ENCODE assay signal across 27 mouse cellular contexts in genomic region chr14:62642368-62642767, GRCm38 (mm10). TPM values are rescaled to one million over a fixed set of nuclear protein-coding genes. Genes with fewer than 3 reads are reported as not detected.
A peak's percentile ranks its signal among the peaks of the same experiment; 100 is the strongest.
DNase-seq lines count a peak whose midpoint lies in the region; ATAC-seq and TF ChIP-seq lines count a peak whose summit lies in the region.
"Not testable (repeated sequence)": the region's sequence is repeated elsewhere in the genome, so short reads cannot be mapped to it uniquely, and the experiment has no call there.
"Had no signal": no experiment of that assay in that cellular context is flagged by ENCODE, and none has a peak within 500 bp of the region (broad histone marks: within the 10 kb centered on the region; RNA-seq: fewer than 3 reads in every experiment).

No protein-coding gene starts in this region.

- not testable (repeated sequence) for TF ChIP-seq CTCF in liver, adult 2 months (IDR thresholded peaks at IDR 0.05; ENCODE audit: low read depth, low read length)

- not testable (repeated sequence) for H3K9me3 ChIP-seq in heart, embryonic 16.5 days (replicated peaks; ENCODE audit: control insufficient read depth, low read length); lung, embryonic 16.5 days (ENCODE audit: control insufficient read depth, low read length)

- TF ChIP-seq POLR2A in liver, adult 2 months (IDR thresholded peaks at IDR 0.05; ENCODE audit: extremely low read depth, insufficient read depth, low read length), result not testable (repeated sequence)

- ATAC-seq in heart, embryonic 16.5 days (replicated peaks; ENCODE audit: extremely low read depth, insufficient read depth, low FRiP score), result peak; percentile 41; the same call in 1 of the 2 replicates
- peak; percentile 65; the same call in 1 of the 2 replicates for ATAC-seq in lung, embryonic 16.5 days (ENCODE audit: low read depth)

- H3K4me1 ChIP-seq in heart, embryonic 16.5 days (ENCODE audit: control insufficient read depth, insufficient read depth, low read length); liver, adult 2 months (ENCODE audit: control insufficient read depth, insufficient read depth, low read length); lung, embryonic 16.5 days (replicated peaks; ENCODE audit: control insufficient read depth, insufficient read depth, low read length): not testable (repeated sequence)

- H3K27ac ChIP-seq in heart, embryonic 16.5 days (ENCODE audit: low read length), result 0 out of 2 replicates have a peak overlapping the region, but pooled peaks have one; percentile 3
- peak overlapping the region; percentile 63 for H3K27ac ChIP-seq in liver, adult 2 months (replicated peaks; ENCODE audit: insufficient read depth, low read depth, low read length)
- H3K27ac ChIP-seq in lung, embryonic 16.5 days (ENCODE audit: low read length), result 0 out of 2 replicates have a peak overlapping the region, but pooled peaks have one; percentile 26

- not testable (repeated sequence) for H3K9ac ChIP-seq in heart, embryonic 16.5 days (ENCODE audit: low read length); liver, adult 2 months (ENCODE audit: low read depth, low read length); lung, embryonic 16.5 days (ENCODE audit: low read length)

- 68% methylated on average over 6 of the region's 7 CpGs for WGBS in heart, embryonic 16.5 days
- 89% methylated on average over 6 of the region's 7 CpGs for WGBS in liver, adult 2 months
- 72% methylated on average over 6 of the region's 7 CpGs for WGBS in lung, embryonic 16.5 days

- peak; percentile 89 for DNase-seq in heart, adult 11 months
- peak; percentile 11 for DNase-seq in kidney, adult 9 months
- DNase-seq in liver, adult 2 months (ENCODE audit: extremely low read depth, low read depth, low spot score), result peak; percentile 6
- DNase-seq in lung, postnatal 25 days (ENCODE audit: low spot score), result peak; percentile 32

- H3K4me2 ChIP-seq in heart, embryonic 16.5 days (ENCODE audit: low read depth, low read length); lung, embryonic 16.5 days (ENCODE audit: low read depth, low read length): not testable (repeated sequence)

- not testable (repeated sequence) for H3K27me3 ChIP-seq in heart, embryonic 16.5 days (ENCODE audit: control insufficient read depth, insufficient read depth, low read length); liver, adult 2 months (ENCODE audit: control insufficient read depth, insufficient read depth, low read length); lung, embryonic 16.5 days (ENCODE audit: control insufficient read depth, insufficient read depth, low read depth, low read length)

- not testable (repeated sequence) for H3K79me2 ChIP-seq in liver, adult 2 months (ENCODE audit: control insufficient read depth, insufficient read depth, low read length)

- not testable (repeated sequence) for H3K4me3 ChIP-seq in heart, embryonic 16.5 days (ENCODE audit: low read length); liver, adult 2 months (ENCODE audit: insufficient read depth, low read depth, low read length); lung, embryonic 16.5 days (ENCODE audit: low read length)

- not testable (repeated sequence) for H3K36me3 ChIP-seq in heart, embryonic 16.5 days (ENCODE audit: control insufficient read depth, insufficient read depth); liver, adult 2 months (ENCODE audit: control insufficient read depth, insufficient read depth, low read length); lung, embryonic 16.5 days (ENCODE audit: control insufficient read depth, insufficient read depth, low read length)

RNA-seq across cellular contexts. Expression of gene Serpine3, which starts 21.1 kb away (rescaled TPM):
- not detected in 2 replicates for polyA plus RNA-seq in heart, embryonic 16.5 days (2015; fragmentation: Nextera tagmentation; extraction: Ambion mirVana)
- total RNA-seq in liver, adult 2 months (2014; rRNA removed), result 0.07 and 0.09 TPM in 2 replicates
- 0.06 TPM in 1 of 2 replicates, not detected in the other for polyA plus RNA-seq in liver, adult 2 months (2012; rRNA removed)
- polyA plus RNA-seq in lung, embryonic 16.5 days (2015; fragmentation: Nextera tagmentation; extraction: Ambion mirVana), result not detected in 2 replicates
- total RNA-seq: adrenal gland, adult 2 months; adrenal gland, postnatal 14 days; adrenal gland, postnatal 4 days; gastrocnemius, adult 18-20 months; gastrocnemius, postnatal 10 days; gastrocnemius, postnatal 36 days; granulocyte monocyte progenitor cell, adult 5-6 weeks; heart, postnatal 10 days; heart, postnatal 36 days; MEL had no signal
- polyA plus RNA-seq: adrenal gland, adult 2 months; C2C12; CD4-positive, CD25-positive, alpha-beta regulatory T cell, adult 4 months; embryonic facial prominence, embryonic 11.5 days; embryonic facial prominence, embryonic 14.5 days; forebrain, embryonic 10.5 days; forebrain, embryonic 13.5 days; forebrain, embryonic 16.5 days; heart, embryonic 13.5 days; hindbrain, embryonic 10.5 days; hindbrain, embryonic 13.5 days; hindbrain, embryonic 16.5 days had no signal

Comparison
In these comparisons a context has a peak if more than half of its experiments do, and no peak if none do; other contexts are left out.
1. DNase-seq: peak in every context shown above with its lines; median percentile 89 in heart, adult 11 months; 32 in lung, postnatal 25 days; 11 in kidney, adult 9 months; 6 in liver, adult 2 months.
2. H3K27ac ChIP-seq: peak in every context shown above with its lines; median percentile 63 in liver, adult 2 months; 26 in lung, embryonic 16.5 days; 3 in heart, embryonic 16.5 days.